Comparison of ENCODE assay signal across 8 mouse cellular contexts in the genomic region with DNA sequence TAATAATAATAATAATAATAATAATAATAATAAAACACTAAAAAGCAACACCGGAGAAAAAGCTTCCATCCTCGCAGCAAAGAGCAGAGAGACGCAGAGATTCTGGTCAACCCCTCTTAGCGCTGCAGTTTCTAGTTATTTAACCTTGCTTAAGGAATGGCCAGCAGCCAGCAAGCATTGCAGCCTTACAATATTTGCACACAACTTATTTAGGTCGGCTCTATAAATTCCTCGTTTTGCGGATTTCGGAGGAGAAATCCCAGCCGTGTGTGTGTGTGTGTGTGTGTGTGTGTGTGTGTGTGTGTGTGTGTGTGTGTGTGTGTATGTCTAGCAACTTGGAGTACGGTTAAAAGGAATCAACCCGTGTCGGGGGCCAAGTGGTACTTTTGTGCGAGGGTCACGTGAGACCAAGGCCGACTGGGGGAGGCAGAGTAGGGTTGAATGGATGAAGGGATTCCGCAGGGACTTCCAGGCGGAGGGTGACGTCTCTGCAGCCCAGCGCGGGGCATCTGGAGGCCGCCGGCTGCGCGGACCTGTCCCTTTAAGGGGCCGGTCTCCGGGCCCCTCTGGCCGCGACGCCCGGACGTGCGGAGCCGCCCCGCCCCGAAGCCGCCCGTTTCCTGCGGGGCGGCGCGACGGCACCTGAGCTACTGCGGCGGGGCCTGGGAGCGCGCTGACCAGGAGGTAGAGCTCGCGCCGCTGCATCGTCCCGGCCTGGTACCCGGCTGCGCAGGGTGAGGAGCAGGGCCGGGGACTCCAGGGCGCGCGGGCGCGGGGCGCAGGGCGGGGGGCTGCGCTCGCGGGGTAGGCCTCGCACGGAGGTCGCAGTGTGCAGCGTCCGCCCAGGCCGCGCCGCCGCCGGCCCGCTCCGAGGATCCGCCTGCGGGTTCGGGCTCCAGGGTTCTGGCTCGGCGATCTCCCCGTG. TPM values are rescaled to one million over a fixed set of nuclear protein-coding genes. Genes with fewer than 3 reads are reported as not detected.
DNase-seq lines count a peak whose midpoint lies in the region; ATAC-seq and TF ChIP-seq lines count a peak whose summit lies in the region.

No protein-coding gene starts in this region.

- peaks cover 3 to 7% of the 10 kb centered on the region in 2 experiments; a peak in 3 of 4 replicates for H3K4me1 ChIP-seq in MEL (ENCODE audit: control insufficient read depth in 1 of 2, insufficient read depth in 2 of 2, low read length in 2 of 2)
- H3K4me1 ChIP-seq in hindbrain, embryonic 10.5 days (replicated peaks), result peaks cover 30% of the 10 kb centered on the region
- no peaks in the 10 kb centered on the region; the same call in 1 of the 2 replicates for H3K4me1 ChIP-seq in lung, postnatal 0 days (ENCODE audit: insufficient read depth, low read depth, low read length)

- no peak for TF ChIP-seq CTCF in MEL (IDR thresholded peaks at IDR 0.05 in 2 of 3, conservative IDR thresholded peaks at IDR 0.05 in 1 of 3; ENCODE audit: control insufficient read depth in 1 of 3, insufficient read depth in 1 of 3, low read depth in 2 of 3, low read length in 3 of 3, poor library complexity in 1 of 3, severe bottlenecking in 1 of 3)
- no peak for TF ChIP-seq CTCF in lung, postnatal 0 days (IDR thresholded peaks at IDR 0.05)

- TF ChIP-seq RAD21 in MEL (IDR thresholded peaks at IDR 0.05; ENCODE audit: low read depth, low read length), result no peak

- TF ChIP-seq EP300 in MEL (IDR thresholded peaks at IDR 0.05; ENCODE audit: low read depth in 1 of 2, low read length in 2 of 2), result 0 out of 4 replicates have a peak, but pooled peaks of 1 of the 2 experiments have one; percentile 9
- TF ChIP-seq EP300 in lung, postnatal 0 days (IDR thresholded peaks at IDR 0.05), result no peak

- peak overlapping the region; percentile 46 for H3K27ac ChIP-seq in MEL (ENCODE audit: control insufficient read depth, low read depth, low read length)
- H3K27ac ChIP-seq in hindbrain, embryonic 10.5 days, result peak overlapping the region; percentile 98
- peak overlapping the region; percentile 95 for H3K27ac ChIP-seq in lung, postnatal 0 days (ENCODE audit: low read length)

- peak overlapping the region; percentile 87 for H3K9ac ChIP-seq in MEL (ENCODE audit: control insufficient read depth, low read depth, low read length, poor library complexity, severe bottlenecking)
- peak overlapping the region; percentile 84 for H3K9ac ChIP-seq in lung, postnatal 0 days (replicated peaks; ENCODE audit: low read depth)

- no peaks in the 10 kb centered on the region for H3K9me3 ChIP-seq in MEL (replicated peaks; ENCODE audit: insufficient read depth, low read length)
- H3K9me3 ChIP-seq in hindbrain, embryonic 10.5 days, result no peaks in the 10 kb centered on the region
- H3K9me3 ChIP-seq in lung, postnatal 0 days (ENCODE audit: low read length), result no peaks in the 10 kb centered on the region

- peak overlapping the region; percentile 74 to 100 for H3K4me3 ChIP-seq in MEL (ENCODE audit: control insufficient read depth in 1 of 2, insufficient read depth in 1 of 2, low read depth in 2 of 2, low read length in 2 of 2)
- H3K4me3 ChIP-seq in hindbrain, embryonic 10.5 days, result peak overlapping the region; percentile 83
- peak overlapping the region; percentile 91 for H3K4me3 ChIP-seq in lung, postnatal 0 days (ENCODE audit: low read depth, low read length)

- peak; percentile 60 to 71; a peak in 2 of 4 replicates for TF ChIP-seq POLR2A in MEL (IDR thresholded peaks at IDR 0.05; ENCODE audit: control insufficient read depth in 1 of 2, insufficient read depth in 1 of 2, low read depth in 1 of 2, low read length in 2 of 2, poor library complexity in 1 of 2)

- peak; percentile 78 for DNase-seq in MEL (ENCODE audit: low read depth, low spot score)
- DNase-seq in cerebellum, adult 8-10 months, result peak; percentile 76
- DNase-seq in hindbrain, embryonic 10.5 days (ENCODE audit: low spot score), result peak; percentile 85
- peak; percentile 73 to 79 for DNase-seq in layer of hippocampus, postnatal 10 days (ENCODE audit: low spot score in 2 of 2)
- peak; percentile 90 for DNase-seq in lung, postnatal 0 days (ENCODE audit: low spot score)
- peak; percentile 64 for DNase-seq in ovary, postnatal 14 days (ENCODE audit: low spot score)
- DNase-seq in thymus, postnatal 10 days (ENCODE audit: low spot score in 2 of 2), result peak; percentile 30 to 32

- peak; percentile 95 for ATAC-seq in frontal cortex, adult (ENCODE audit: low TSS enrichment)
- ATAC-seq in lung, postnatal 0 days, result peak; percentile 97

- H3K36me3 ChIP-seq in MEL (ENCODE audit: control insufficient read depth in 1 of 2, insufficient read depth in 2 of 2, low read length in 2 of 2), result peaks cover 3 to 15% of the 10 kb centered on the region in 2 experiments; a peak in 3 of 4 replicates
- no peaks in the 10 kb centered on the region for H3K36me3 ChIP-seq in hindbrain, embryonic 10.5 days
- H3K36me3 ChIP-seq in lung, postnatal 0 days (ENCODE audit: insufficient read depth, low read length), result no peaks in the 10 kb centered on the region

- H3K4me2 ChIP-seq in lung, postnatal 0 days (replicated peaks; ENCODE audit: low read depth, low read length), result peak overlapping the region; percentile 66

- no peaks in the 10 kb centered on the region for H3K27me3 ChIP-seq in MEL (ENCODE audit: control insufficient read depth in 1 of 2, insufficient read depth in 2 of 2, low read length in 2 of 2)
- peaks cover 4% of the 10 kb centered on the region; the same call in 1 of the 2 replicates for H3K27me3 ChIP-seq in hindbrain, embryonic 10.5 days (ENCODE audit: insufficient read depth, poor library complexity, severe bottlenecking)
- H3K27me3 ChIP-seq in lung, postnatal 0 days (replicated peaks; ENCODE audit: insufficient read depth, low read length), result no peaks in the 10 kb centered on the region

- WGBS in hindbrain, embryonic 10.5 days, result 1% methylated on average over 81 of the region's 82 CpGs
- WGBS in lung, postnatal 0 days, result under 1% methylated on average over 44 of the region's 82 CpGs

- peaks cover 25% of the 10 kb centered on the region for H3K79me2 ChIP-seq in MEL (ENCODE audit: control insufficient read depth, insufficient read depth, low read length, poor library complexity)

TF ChIP-seq in MEL, 35 proteins besides CTCF, POLR2A, EP300 and RAD21:
- TF ChIP-seq POLR2AphosphoS2 (IDR thresholded peaks at IDR 0.05; ENCODE audit: low read length) (peak; percentile 54; the same call in 1 of the 2 replicates), ELF1 (IDR thresholded peaks at IDR 0.05; ENCODE audit: low read depth, low read length) (peak; percentile 36; the same call in 1 of the 2 replicates), RCOR1 (IDR thresholded peaks at IDR 0.05; ENCODE audit: low read depth, low read length) (peak; percentile 30; the same call in 1 of the 2 replicates), UBTF (IDR thresholded peaks at IDR 0.05; ENCODE audit: borderline replicate concordance, insufficient read depth, low read depth, low read length) (0 out of 2 replicates have a peak, but pooled peaks have one; percentile 44), NELFE (IDR thresholded peaks at IDR 0.05; ENCODE audit: low read depth, low read length) (peak; percentile 63), ZMIZ1 (IDR thresholded peaks at IDR 0.05; ENCODE audit: low read depth, low read length) (0 out of 2 replicates have a peak, but pooled peaks have one; percentile 29), CHD2 (IDR thresholded peaks at IDR 0.05; ENCODE audit: low read length) (no peak), BHLHE40 (IDR thresholded peaks at IDR 0.05; ENCODE audit: borderline replicate concordance, low read depth, low read length) (peak; percentile 68; the same call in 1 of the 2 replicates), KAT2A (conservative IDR thresholded peaks at IDR 0.05; ENCODE audit: low read depth, low read length) (no peak; the same call in 1 of the 2 replicates), USF1 (IDR thresholded peaks at IDR 0.05; ENCODE audit: low read depth, low read length) (peak; percentile 76)
TF ChIP-seq in MEL: peak in this region for 8.

RNA-seq across cellular contexts. Expression of gene Ktn1, which starts 0.7 kb away (rescaled TPM):
- 26.0 and 27.0 TPM in 2 replicates for total RNA-seq in MEL (2012; rRNA removed)
- polyA plus RNA-seq in MEL (2012; ENCODE audit: insufficient read depth in 1 of 2, insufficient read length in 2 of 2, low read depth in 1 of 2, low replicate concordance in 2 of 2, missing spikeins in 1 of 2), result 100 to 1,000 TPM in 1 of 2 experiments, 10 to 100 TPM in 1; 40.3 to 168 TPM
- polyA plus RNA-seq in hindbrain, embryonic 10.5 days (2016; fragmentation: Nextera tagmentation; extraction: Ambion mirVana), result 44.3 and 62.6 TPM in 2 replicates
- total RNA-seq in layer of hippocampus, postnatal 10 days (2021), result 100 to 1,000 TPM in 1 of 2 experiments, 10 to 100 TPM in 1; 99.1 to 101 TPM
- 50.8 and 53.9 TPM in 2 replicates for polyA plus RNA-seq in lung, postnatal 0 days (2015; fragmentation: Nextera tagmentation; extraction: Ambion mirVana)

Comparison
In these comparisons a context has a peak if more than half of its experiments do, and no peak if none do; other contexts are left out.
1. Peak in every context shown above with its lines: DNase-seq, ATAC-seq, H3K4me3 ChIP-seq and H3K27ac ChIP-seq.
2. DNase-seq: peak in every context shown above with its lines; median percentile 90 in lung, postnatal 0 days; 85 in hindbrain, embryonic 10.5 days; 78 in MEL; 76 in cerebellum, adult 8-10 months; 76 in layer of hippocampus, postnatal 10 days; 64 in ovary, postnatal 14 days; 31 in thymus, postnatal 10 days.
3. H3K27ac ChIP-seq: peak in every context shown above with its lines; median percentile 98 in hindbrain, embryonic 10.5 days; 95 in lung, postnatal 0 days; 46 in MEL.